Mouse (Mus musculus): Measurements from ENCODE around the gene Il21r.

DNA sequence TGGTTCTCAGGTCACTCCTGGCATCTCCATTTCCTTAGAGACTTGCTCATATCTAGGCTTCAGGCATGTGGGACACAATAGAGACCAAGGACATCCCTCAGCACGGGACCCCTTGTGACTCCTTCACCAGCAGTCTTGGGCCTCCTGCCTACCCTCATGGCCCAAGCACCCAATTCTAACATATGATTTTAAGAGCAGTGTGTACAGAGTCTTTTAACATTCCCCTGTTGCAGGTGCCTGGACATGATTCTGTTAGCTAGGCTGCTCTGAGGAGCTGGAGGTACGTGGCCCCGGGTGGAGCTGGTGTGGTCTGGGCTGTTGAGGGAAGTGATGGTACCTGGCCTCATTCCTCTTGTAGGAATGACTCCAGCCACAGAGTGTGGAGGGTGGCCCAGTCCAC, 40.1 kb upstream of the Il21r start:
- no peak for TF ChIP-seq CTCF (IDR thresholded peaks at IDR 0.05; ENCODE audit: borderline replicate concordance, extremely low read depth, insufficient read depth, insufficient read length)
- no peak for TF ChIP-seq POLR2A (IDR thresholded peaks at IDR 0.05; ENCODE audit: borderline replicate concordance, extremely low read depth, insufficient read depth, insufficient read length, poor library complexity, severe bottlenecking)

Data from brain, embryonic 14.5 days (tissue).